Mouse (Mus musculus): ENCODE measurements around the gene Dis3. TPM values are rescaled to one million over a fixed set of nuclear protein-coding genes. Genes with fewer than 3 reads are reported as not detected.

The Dis3 gene
- polyA plus RNA-seq, 1 experiment from 2014 or later, result 27.4 TPM

DNA sequence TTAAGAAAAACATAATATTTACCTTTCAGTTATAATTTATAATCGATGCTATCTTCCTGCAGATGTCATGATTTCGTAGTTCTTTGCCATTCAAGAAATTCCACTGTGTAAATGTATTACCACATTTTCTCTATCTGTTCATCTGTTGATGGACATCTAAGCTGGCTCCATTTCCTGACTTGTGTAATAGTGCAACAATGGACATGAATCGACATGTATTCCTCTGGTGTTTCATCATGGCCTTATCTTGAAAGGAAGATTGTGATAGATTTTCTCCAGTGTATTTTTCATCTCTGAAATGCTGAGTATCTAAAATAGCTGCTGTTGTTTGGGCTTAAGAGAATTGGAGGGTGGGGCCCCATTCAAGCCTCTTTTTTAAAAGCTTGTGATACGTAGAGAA, 27.1 kb upstream of the Dis3 start:
- H3K9ac ChIP-seq (replicated peaks; ENCODE audit: low read depth, low read length), result no peak overlapping the region
- H3K4me2 ChIP-seq (ENCODE audit: low read depth, low read length), result no peak overlapping the region
- no peak overlapping the region for H3K4me3 ChIP-seq (ENCODE audit: low read depth, low read length)
- 94% methylated on average over 4 of the region's 4 CpGs for WGBS
- 0 out of 2 replicates have a peak, but pooled peaks cover 4% of the 10 kb centered on the region for H3K36me3 ChIP-seq (ENCODE audit: control insufficient read depth, insufficient read depth, low read length)
- no peak for ATAC-seq (ENCODE audit: low read depth)
- no peaks in the 10 kb centered on the region for H3K27me3 ChIP-seq (ENCODE audit: control insufficient read depth, insufficient read depth, low read length)
- no peaks in the 10 kb centered on the region for H3K9me3 ChIP-seq (ENCODE audit: control insufficient read depth, low read length)
- H3K4me1 ChIP-seq (ENCODE audit: control insufficient read depth, insufficient read depth, low read length), result no peaks in the 10 kb centered on the region
- no peak overlapping the region for H3K27ac ChIP-seq (ENCODE audit: low read depth, low read length)

DNA sequence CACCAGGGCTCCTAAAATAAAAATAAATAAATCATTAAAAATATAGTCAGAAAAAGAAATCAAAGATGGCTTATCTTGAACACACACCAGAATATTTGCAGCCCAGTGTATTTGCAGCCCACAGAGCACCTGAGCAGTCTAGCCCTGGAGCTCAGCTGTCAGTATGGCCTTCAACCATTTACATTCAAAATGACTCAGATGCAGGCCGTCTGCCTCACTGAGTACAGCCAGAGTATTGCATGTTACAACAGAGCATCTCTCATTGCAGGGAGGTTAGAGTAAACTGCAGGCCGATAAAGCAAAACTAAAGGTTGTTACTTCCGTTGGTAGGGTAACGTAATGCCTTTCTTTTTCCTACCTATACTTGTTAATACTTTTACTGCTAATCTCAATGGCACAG, 24.5 kb upstream of the Dis3 start:
- Histone ChIP-seq H3K27me3 (ENCODE audit: control insufficient read depth, insufficient read depth, low read length) (no peaks in the 10 kb centered on the region), H3K4me3 (ENCODE audit: low read depth, low read length) (no peak overlapping the region), H3K36me3 (ENCODE audit: control insufficient read depth, insufficient read depth, low read length) (0 out of 2 replicates have a peak, but pooled peaks cover 4% of the 10 kb centered on the region), H3K4me2 (ENCODE audit: low read depth, low read length) (no peak overlapping the region), H3K9ac (replicated peaks; ENCODE audit: low read depth, low read length) (no peak overlapping the region), H3K9me3 (ENCODE audit: control insufficient read depth, low read length) (no peaks in the 10 kb centered on the region), H3K27ac (ENCODE audit: low read depth, low read length) (no peak overlapping the region), H3K4me1 (ENCODE audit: control insufficient read depth, insufficient read depth, low read length) (no peaks in the 10 kb centered on the region)
- 91% methylated on average over 4 of the region's 4 CpGs for WGBS
- no peak for ATAC-seq (ENCODE audit: low read depth)

DNA sequence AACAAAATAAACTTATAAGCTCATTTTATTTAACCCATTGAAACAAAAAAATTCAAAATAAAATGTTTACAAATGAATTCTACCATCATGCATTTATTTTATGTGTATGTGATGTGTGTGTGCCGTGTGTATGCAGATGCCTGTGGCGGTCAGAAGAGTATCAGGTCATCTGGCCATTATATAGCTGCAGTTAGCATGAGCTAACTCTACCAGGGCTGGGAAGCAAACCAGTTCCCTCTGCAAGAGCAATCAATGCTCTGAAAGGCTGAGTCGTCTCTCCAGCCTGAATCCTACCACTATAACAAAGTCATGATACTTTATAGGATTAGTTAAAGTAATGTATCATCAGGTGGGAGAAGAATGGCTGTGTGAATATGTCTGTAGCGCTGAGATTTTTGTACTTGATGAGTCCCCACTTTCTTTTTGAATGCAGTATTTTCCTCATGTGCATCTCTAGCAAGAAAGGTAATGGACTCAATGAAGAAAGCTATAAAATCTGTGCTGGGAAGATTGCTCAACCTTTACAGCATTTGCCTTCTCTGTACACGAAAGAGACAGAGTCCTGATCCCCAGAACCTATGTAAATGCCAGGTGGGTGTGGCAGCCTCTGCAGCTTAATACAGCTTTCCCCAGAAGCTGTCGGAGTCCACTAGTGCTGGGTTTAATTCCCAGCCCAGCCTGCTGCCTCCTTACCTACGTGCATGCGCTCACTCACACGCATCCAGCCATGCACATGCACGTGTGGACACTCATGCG, 22.2 kb upstream of the Dis3 start:
- Histone ChIP-seq H3K4me3 (ENCODE audit: low read depth, low read length) (no peak overlapping the region), H3K9me3 (ENCODE audit: control insufficient read depth, low read length) (no peaks in the 10 kb centered on the region), H3K4me1 (ENCODE audit: control insufficient read depth, insufficient read depth, low read length) (no peaks in the 10 kb centered on the region), H3K36me3 (ENCODE audit: control insufficient read depth, insufficient read depth, low read length) (0 out of 2 replicates have a peak, but pooled peaks cover 4% of the 10 kb centered on the region), H3K27ac (ENCODE audit: low read depth, low read length) (no peak overlapping the region), H3K4me2 (ENCODE audit: low read depth, low read length) (no peak overlapping the region), H3K9ac (replicated peaks; ENCODE audit: low read depth, low read length) (no peak overlapping the region), H3K27me3 (ENCODE audit: control insufficient read depth, insufficient read depth, low read length) (no peaks in the 10 kb centered on the region)
- ATAC-seq (ENCODE audit: low read depth), result no peak
- WGBS, result 91% methylated on average over 11 of the region's 11 CpGs

DNA sequence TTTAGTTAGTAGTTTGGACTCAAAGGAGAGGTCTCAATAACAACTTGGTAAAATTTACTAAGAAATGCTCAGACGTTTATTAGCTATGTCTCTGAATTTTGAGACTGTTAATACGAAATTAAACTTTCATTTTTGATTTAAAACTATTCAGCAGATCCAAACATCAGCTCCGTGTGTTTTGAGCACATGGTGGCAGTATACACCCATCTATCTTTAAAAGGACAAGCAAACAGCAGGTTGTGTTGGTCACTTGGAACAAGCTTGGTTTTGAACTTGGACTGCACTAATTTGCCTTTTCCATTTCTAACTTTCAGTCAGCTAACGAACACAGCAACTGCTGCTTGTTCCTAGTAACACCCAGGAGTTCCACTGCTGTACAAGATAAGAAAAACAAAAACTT, 18.0 kb upstream of the Dis3 start:
- Histone ChIP-seq H3K9ac (replicated peaks; ENCODE audit: low read depth, low read length) (no peak overlapping the region), H3K4me1 (ENCODE audit: control insufficient read depth, insufficient read depth, low read length) (no peaks in the 10 kb centered on the region), H3K4me2 (ENCODE audit: low read depth, low read length) (no peak overlapping the region), H3K4me3 (ENCODE audit: low read depth, low read length) (no peak overlapping the region), H3K9me3 (ENCODE audit: control insufficient read depth, low read length) (no peaks in the 10 kb centered on the region), H3K36me3 (ENCODE audit: control insufficient read depth, insufficient read depth, low read length) (peaks cover 7% of the 10 kb centered on the region; the same call in 1 of the 2 replicates), H3K27ac (ENCODE audit: low read depth, low read length) (no peak overlapping the region), H3K27me3 (ENCODE audit: control insufficient read depth, insufficient read depth, low read length) (no peaks in the 10 kb centered on the region)
- 91% methylated on average over 4 of the region's 4 CpGs for WGBS
- no peak for ATAC-seq (ENCODE audit: low read depth)

DNA sequence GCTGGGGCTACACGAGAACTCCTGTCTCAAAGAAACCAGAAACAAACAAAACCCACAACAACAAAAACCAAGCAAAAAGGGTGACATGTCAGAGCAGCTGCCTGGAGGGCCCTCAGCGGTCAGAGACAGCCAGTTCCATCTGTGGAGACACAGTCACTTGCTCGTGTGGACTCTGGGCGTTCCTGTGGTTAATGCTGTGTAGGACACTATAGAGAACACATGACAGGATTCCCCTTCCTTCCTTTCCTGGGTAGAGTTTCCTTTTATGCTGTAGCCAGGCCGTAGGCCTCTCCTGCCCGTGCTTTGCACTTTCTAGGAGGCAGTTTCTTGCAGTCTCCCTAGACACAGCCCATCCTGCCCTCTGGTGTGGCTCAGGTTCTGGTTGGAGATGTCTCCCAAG, 9.2 kb upstream of the Dis3 start:
- Histone ChIP-seq H3K9ac (replicated peaks; ENCODE audit: low read depth, low read length) (no peak overlapping the region), H3K4me2 (ENCODE audit: low read depth, low read length) (no peak overlapping the region), H3K4me1 (ENCODE audit: control insufficient read depth, insufficient read depth, low read length) (no peaks in the 10 kb centered on the region), H3K27me3 (ENCODE audit: control insufficient read depth, insufficient read depth, low read length) (no peaks in the 10 kb centered on the region), H3K4me3 (ENCODE audit: low read depth, low read length) (no peak overlapping the region), H3K9me3 (ENCODE audit: control insufficient read depth, low read length) (no peaks in the 10 kb centered on the region), H3K27ac (ENCODE audit: low read depth, low read length) (no peak overlapping the region), H3K36me3 (ENCODE audit: control insufficient read depth, insufficient read depth, low read length) (peaks cover 14% of the 10 kb centered on the region)
- ATAC-seq (ENCODE audit: low read depth), result no peak
- 87% methylated on average over 6 of the region's 6 CpGs for WGBS

DNA sequence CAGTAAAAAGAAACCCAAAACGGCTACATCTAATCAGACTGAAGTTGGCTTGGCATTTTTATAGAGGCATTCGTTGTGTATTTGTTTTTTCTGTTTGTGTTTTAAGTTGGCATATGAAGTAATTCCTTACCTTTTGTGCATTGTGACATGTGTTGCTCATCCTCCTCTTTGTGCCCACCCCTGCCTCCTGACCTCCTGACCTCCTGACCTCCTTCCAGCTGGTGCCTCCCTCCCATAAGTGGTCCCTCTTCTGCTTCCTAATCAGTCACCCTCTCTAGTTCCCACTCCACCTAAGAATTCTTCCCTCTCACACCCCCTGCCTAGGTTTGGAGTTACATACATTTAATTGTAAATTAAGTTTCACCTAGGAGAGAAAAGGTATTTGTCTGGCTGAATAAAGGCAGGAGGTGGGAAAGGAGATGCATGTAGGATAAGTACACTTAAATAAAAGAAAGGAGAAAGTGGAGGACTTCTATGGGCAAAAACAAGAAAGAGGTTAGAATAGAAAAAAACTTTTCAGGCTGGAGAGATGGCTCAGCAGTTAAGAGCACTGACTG, 8.1 kb upstream of the Dis3 start:
- no peak overlapping the region for H3K4me3 ChIP-seq (ENCODE audit: low read depth, low read length)
- WGBS, result 62% methylated on average over 2 of the region's 2 CpGs
- H3K36me3 ChIP-seq (ENCODE audit: control insufficient read depth, insufficient read depth, low read length), result peaks cover 20% of the 10 kb centered on the region
- H3K4me1 ChIP-seq (ENCODE audit: control insufficient read depth, insufficient read depth, low read length), result no peaks in the 10 kb centered on the region
- H3K27me3 ChIP-seq (ENCODE audit: control insufficient read depth, insufficient read depth, low read length), result no peaks in the 10 kb centered on the region
- H3K9me3 ChIP-seq (ENCODE audit: control insufficient read depth, low read length), result no peaks in the 10 kb centered on the region
- no peak overlapping the region for H3K4me2 ChIP-seq (ENCODE audit: low read depth, low read length)
- no peak overlapping the region for H3K27ac ChIP-seq (ENCODE audit: low read depth, low read length)
- no peak overlapping the region for H3K9ac ChIP-seq (replicated peaks; ENCODE audit: low read depth, low read length)
- no peak for ATAC-seq (ENCODE audit: low read depth)

DNA sequence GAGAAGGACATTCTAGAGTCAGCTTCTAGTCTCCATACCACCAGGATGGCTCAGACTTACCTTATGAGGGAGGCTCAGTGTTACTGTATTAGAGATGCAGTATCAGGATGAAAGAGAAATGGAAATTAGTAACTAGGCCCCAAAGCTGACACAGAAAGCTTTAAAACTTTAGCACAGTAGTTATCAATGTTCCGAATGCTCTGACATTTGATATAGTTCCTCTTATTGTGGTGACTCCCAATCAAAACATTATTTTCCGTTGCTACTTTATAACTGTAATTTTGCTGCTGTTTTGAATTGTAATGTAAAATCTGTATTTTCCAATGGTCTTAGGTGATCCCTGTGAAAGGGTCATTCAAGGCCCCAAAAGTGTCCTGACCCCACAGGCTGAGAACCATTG, 7.1 kb upstream of the Dis3 start:
- H3K4me2 ChIP-seq (ENCODE audit: low read depth, low read length), result no peak overlapping the region
- 93% methylated on average over 2 of the region's 2 CpGs for WGBS
- no peaks in the 10 kb centered on the region for H3K9me3 ChIP-seq (ENCODE audit: control insufficient read depth, low read length)
- peaks cover 14% of the 10 kb centered on the region for H3K36me3 ChIP-seq (ENCODE audit: control insufficient read depth, insufficient read depth, low read length)
- H3K9ac ChIP-seq (replicated peaks; ENCODE audit: low read depth, low read length), result no peak overlapping the region
- H3K4me1 ChIP-seq (ENCODE audit: control insufficient read depth, insufficient read depth, low read length), result no peaks in the 10 kb centered on the region
- no peak overlapping the region for H3K4me3 ChIP-seq (ENCODE audit: low read depth, low read length)
- H3K27me3 ChIP-seq (ENCODE audit: control insufficient read depth, insufficient read depth, low read length), result no peaks in the 10 kb centered on the region
- H3K27ac ChIP-seq (ENCODE audit: low read depth, low read length), result no peak overlapping the region
- ATAC-seq (ENCODE audit: low read depth), result no peak

DNA sequence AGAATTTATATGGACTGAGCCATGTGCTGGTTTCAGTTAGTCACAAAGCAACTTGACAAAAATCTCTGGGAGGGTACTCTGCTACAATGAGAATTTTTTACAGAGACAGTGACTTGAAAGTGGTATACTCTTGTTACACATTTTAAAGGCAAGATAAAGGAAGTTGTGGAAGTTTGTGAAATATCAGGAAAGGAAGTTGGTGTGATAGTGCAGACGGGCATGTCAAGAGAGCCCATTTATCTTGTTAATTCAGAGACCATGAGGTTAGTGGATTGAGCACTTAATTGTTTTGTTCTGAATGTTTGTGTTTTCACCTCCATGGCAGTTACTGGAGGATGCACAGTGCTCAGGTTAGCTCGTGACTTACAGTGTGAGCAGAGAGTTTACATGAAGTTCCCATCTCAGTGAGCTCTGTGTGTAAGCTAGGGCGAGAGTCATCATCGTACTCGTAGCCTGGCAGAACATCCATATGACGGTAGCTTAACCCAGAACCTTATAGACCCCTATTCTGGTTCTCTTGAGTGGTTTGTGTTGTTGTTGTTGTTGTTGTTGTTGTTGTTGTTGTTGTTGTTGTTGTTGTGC, 5.1 kb upstream of the Dis3 start:
- H3K36me3 ChIP-seq (ENCODE audit: control insufficient read depth, insufficient read depth, low read length), result peaks cover 14% of the 10 kb centered on the region
- no peak for ATAC-seq (ENCODE audit: low read depth)
- peaks cover 5% of the 10 kb centered on the region; the same call in 1 of the 2 replicates for H3K4me1 ChIP-seq (ENCODE audit: control insufficient read depth, insufficient read depth, low read length)
- 97% methylated on average over 6 of the region's 6 CpGs for WGBS
- no peak overlapping the region for H3K4me3 ChIP-seq (ENCODE audit: low read depth, low read length)
- H3K27ac ChIP-seq (ENCODE audit: low read depth, low read length), result no peak overlapping the region
- H3K27me3 ChIP-seq (ENCODE audit: control insufficient read depth, insufficient read depth, low read length), result no peaks in the 10 kb centered on the region
- H3K9ac ChIP-seq (replicated peaks; ENCODE audit: low read depth, low read length), result no peak overlapping the region
- H3K4me2 ChIP-seq (ENCODE audit: low read depth, low read length), result no peak overlapping the region
- no peaks in the 10 kb centered on the region for H3K9me3 ChIP-seq (ENCODE audit: control insufficient read depth, low read length)

DNA sequence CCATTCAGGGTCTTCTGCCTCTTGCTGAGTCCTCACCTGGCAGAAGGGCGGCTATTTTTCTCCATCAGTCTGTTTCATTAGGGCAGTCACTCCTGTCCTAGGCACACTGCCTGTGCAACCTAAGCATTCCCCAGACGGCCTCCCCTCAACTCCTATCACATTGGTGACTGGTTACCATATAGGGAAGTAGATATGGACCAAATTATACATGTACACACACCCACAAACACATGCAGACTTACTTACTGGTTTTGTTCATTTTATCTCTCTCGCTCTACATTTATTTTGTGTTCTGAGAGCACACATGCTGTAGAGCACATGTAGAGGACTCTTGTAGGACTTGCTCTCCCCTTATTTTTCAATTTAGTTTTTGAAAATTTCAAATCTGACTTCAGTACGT, 3.5 kb upstream of the Dis3 start:
- ATAC-seq (ENCODE audit: low read depth), result no peak
- WGBS, result 94% methylated on average over 4 of the region's 4 CpGs
- H3K4me2 ChIP-seq (ENCODE audit: low read depth, low read length), result no peak overlapping the region
- H3K27me3 ChIP-seq (ENCODE audit: control insufficient read depth, insufficient read depth, low read length), result no peaks in the 10 kb centered on the region
- H3K4me3 ChIP-seq (ENCODE audit: low read depth, low read length), result no peak overlapping the region
- no peaks in the 10 kb centered on the region for H3K9me3 ChIP-seq (ENCODE audit: control insufficient read depth, low read length)
- H3K36me3 ChIP-seq (ENCODE audit: control insufficient read depth, insufficient read depth, low read length), result peaks cover 5% of the 10 kb centered on the region
- no peak overlapping the region for H3K27ac ChIP-seq (ENCODE audit: low read depth, low read length)
- no peak overlapping the region for H3K9ac ChIP-seq (replicated peaks; ENCODE audit: low read depth, low read length)
- H3K4me1 ChIP-seq (ENCODE audit: control insufficient read depth, insufficient read depth, low read length), result peaks cover 12% of the 10 kb centered on the region; the same call in 1 of the 2 replicates

Measured in neural tube, embryonic 14.5 days (tissue).